Mouse (Mus musculus) neural tube, embryonic 14.5 days (tissue): ENCODE results near the gene Fam126a. TPM values are rescaled to one million over a fixed set of nuclear protein-coding genes. Genes with fewer than 3 reads are reported as not detected.

ENCODE experiments used
- ATAC-seq: fragments of 200-750 bp; cut with Nextera tagmentation; 2 replicates; pipeline ENCODE4 v1.8.0; 2017; ENCODE audit warnings: low read depth, mild to moderate bottlenecking, moderate TSS enrichment, moderate library complexity
- H3K27ac ChIP-seq: fragments of 300-500 bp; sonication (generic); 2 replicates; pipeline ENCODE4 v1.5.1; 2014; ENCODE audit warnings: low read depth, mild to moderate bottlenecking, control low read depth, low read length, moderate library complexity, mixed read lengths
- H3K27me3 ChIP-seq: fragments of 300-500 bp; sonication (generic); 2 replicates; pipeline ENCODE4 v1.6.1; 2014; ENCODE audit warnings: low read length; ENCODE audit not compliant: control insufficient read depth, insufficient read depth
- H3K36me3 ChIP-seq: fragments of 300-500 bp; sonication (generic); 2 replicates; pipeline ENCODE4 v1.6.1; 2014; ENCODE audit warnings: low read length, mixed read lengths; ENCODE audit not compliant: control insufficient read depth, insufficient read depth
- H3K4me1 ChIP-seq: fragments of 300-500 bp; sonication (generic); 2 replicates; pipeline ENCODE4 v1.6.1; 2014; ENCODE audit warnings: low read length; ENCODE audit not compliant: control insufficient read depth, insufficient read depth
- H3K4me2 ChIP-seq: fragments of 300-500 bp; sonication (generic); 2 replicates; pipeline ENCODE4 v1.6.1; 2014; ENCODE audit warnings: mild to moderate bottlenecking, low read depth, low read length, control low read depth
- H3K4me3 ChIP-seq: fragments of 300-500 bp; sonication (generic); 2 replicates; pipeline ENCODE4 v1.5.1; 2014; ENCODE audit warnings: low read depth, low read length, control low read depth, mixed read lengths
- H3K9ac ChIP-seq: fragments of 300-500 bp; sonication (generic); replicated peaks from 2 replicates; pipeline ENCODE4 v1.6.1; 2014; ENCODE audit warnings: low read depth, mild to moderate bottlenecking, control low read depth, low read length, mixed read lengths
- H3K9me3 ChIP-seq: fragments of 300-500 bp; sonication (generic); 2 replicates; pipeline ENCODE4 v1.6.1; 2016; ENCODE audit warnings: low read length; ENCODE audit not compliant: control insufficient read depth
- whole genome bisulfite sequencing: fragments of 180-500 bp; shearing (Covaris S2); extraction: QIAGEN DNeasy Blood & Tissue Kit; methylation state at CpG from one replicate; pipeline ENCODE4 v1.1.7; 2014; 5-methylcytosine and 5-hydroxymethylcytosine counted together
- polyA plus RNA-seq: library from polyadenylated mRNA; unstranded; fragments of >200 nt; fragmentation: Nextera tagmentation; extraction: Ambion mirVana; gene quantifications from 2 replicates; pipeline ENCODE4 v1.2.1, GENCODE M21; 2014

Fam126a gene
- polyA plus RNA-seq, 1 experiment from 2014 or later: 31.1 TPM

DNA sequence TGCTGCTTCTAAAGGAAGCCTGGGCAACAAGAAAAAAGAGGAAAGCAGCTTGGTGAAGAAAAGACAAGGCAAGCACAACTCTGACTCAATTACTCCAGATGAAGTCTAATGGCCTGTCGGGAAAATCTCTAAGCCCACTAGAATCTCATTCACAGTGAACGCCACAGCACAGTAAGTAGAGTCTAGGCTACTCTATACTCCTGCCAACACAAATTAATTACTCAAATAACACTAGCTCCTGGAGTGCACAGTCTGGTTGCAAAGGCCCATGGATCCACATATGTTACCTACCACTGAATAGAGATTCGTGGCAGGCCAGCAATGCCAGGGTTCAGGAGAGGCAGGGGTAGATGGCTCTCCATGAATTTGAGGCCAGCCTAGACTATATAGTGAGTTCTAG lies 40.5 kb downstream of the Fam126a start:
- Histone ChIP-seq H3K4me3 (no peak overlapping the region), H3K27ac (peak overlapping the region; percentile 44; the same call in 1 of the 2 replicates), H3K9ac (no peak overlapping the region), H3K4me1 (peaks cover 17% of the 10 kb centered on the region), H3K9me3 (no peaks in the 10 kb centered on the region), H3K36me3 (no peaks in the 10 kb centered on the region), H3K4me2 (no peak overlapping the region), H3K27me3 (no peaks in the 10 kb centered on the region)
- ATAC-seq: no peak
- 66% methylated on average over 3 of the region's 3 CpGs for WGBS

DNA sequence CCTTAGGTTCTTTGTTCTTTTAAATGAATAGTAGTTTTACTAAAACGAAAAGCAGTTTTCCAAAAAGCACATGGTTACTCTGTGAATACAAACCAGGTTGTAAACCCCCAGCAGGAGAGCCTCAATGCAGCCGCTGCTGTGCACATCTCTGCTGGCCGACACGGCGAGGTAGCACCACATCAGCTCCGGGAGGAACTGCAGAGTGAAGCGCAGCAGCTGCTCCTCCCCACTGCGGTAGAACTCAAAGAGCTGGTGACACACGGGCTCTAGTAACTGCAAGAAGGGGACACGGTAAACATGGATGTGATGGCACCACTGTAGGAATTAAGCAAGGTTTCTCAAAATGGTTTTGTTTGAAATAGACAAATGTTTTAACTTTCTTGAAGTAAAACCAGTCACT lies 42.7 kb downstream of the Fam126a start:
- H3K9me3 ChIP-seq: no peaks in the 10 kb centered on the region
- no peak for ATAC-seq
- H3K4me1 ChIP-seq: peaks cover 3% of the 10 kb centered on the region
- no peak overlapping the region for H3K4me3 ChIP-seq
- no peak overlapping the region for H3K27ac ChIP-seq
- H3K9ac ChIP-seq: no peak overlapping the region
- no peaks in the 10 kb centered on the region for H3K27me3 ChIP-seq
- H3K4me2 ChIP-seq: no peak overlapping the region
- 25% methylated on average over 10 of the region's 10 CpGs for WGBS
- H3K36me3 ChIP-seq: 0 out of 2 replicates have a peak, but pooled peaks cover 5% of the 10 kb centered on the region

DNA sequence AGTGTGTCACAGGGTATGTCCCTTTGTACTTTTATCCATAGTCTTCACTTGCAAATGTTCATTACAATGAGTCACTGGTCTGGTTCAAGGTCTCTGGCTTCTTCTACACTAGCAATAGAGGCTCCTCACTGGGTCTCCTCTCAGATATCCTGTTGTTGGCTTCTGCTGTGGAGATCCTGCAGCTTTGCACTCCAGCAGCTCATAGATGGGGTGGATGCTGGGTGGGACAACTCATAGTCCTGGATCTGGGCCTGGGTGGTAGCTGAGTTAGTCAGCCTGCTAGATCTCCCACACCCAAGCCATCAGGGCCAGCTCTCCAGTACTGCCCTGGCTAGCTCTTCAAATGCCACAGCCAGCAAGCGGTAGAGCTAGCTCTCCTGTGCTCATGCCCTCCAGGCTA lies 48.4 kb downstream of the Fam126a start:
- no peak overlapping the region for H3K9ac ChIP-seq
- no peak overlapping the region for H3K27ac ChIP-seq
- peaks cover 21% of the 10 kb centered on the region; the same call in 1 of the 2 replicates for H3K36me3 ChIP-seq
- H3K4me1 ChIP-seq: no peaks in the 10 kb centered on the region
- no peak overlapping the region for H3K4me2 ChIP-seq
- H3K4me3 ChIP-seq: no peak overlapping the region
- H3K27me3 ChIP-seq: no peaks in the 10 kb centered on the region
- no peaks in the 10 kb centered on the region for H3K9me3 ChIP-seq
- WGBS: 100% methylated on average over 1 of the region's 1 CpGs
- no peak for ATAC-seq

DNA sequence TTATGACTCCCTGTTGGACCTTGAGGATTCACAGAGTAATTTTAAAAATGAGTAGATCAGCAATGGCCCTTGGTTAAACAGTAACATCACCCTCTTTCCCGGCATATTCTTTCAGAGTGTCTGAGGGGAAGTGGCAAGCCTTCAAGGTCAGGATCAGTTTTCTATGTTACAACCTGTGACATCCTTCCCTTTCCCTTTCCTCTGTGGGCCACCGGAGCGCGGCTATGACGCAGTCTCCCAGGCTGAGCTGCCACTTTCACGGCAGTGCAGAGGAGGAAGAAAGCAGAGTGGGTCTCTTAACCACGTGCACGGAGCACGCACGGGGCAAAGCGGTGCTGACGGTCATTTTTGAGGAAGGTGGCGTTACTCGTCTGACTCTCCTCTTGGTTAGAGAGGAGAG lies 52.0 kb downstream of the Fam126a start:
- no peaks in the 10 kb centered on the region for H3K27me3 ChIP-seq
- H3K36me3 ChIP-seq: peaks cover 21% of the 10 kb centered on the region; the same call in 1 of the 2 replicates
- H3K4me2 ChIP-seq: no peak overlapping the region
- no peak overlapping the region for H3K9ac ChIP-seq
- ATAC-seq: no peak
- no peaks in the 10 kb centered on the region for H3K9me3 ChIP-seq
- no peaks in the 10 kb centered on the region for H3K4me1 ChIP-seq
- H3K27ac ChIP-seq: no peak overlapping the region
- no peak overlapping the region for H3K4me3 ChIP-seq
- 86% methylated on average over 14 of the region's 14 CpGs for WGBS

DNA sequence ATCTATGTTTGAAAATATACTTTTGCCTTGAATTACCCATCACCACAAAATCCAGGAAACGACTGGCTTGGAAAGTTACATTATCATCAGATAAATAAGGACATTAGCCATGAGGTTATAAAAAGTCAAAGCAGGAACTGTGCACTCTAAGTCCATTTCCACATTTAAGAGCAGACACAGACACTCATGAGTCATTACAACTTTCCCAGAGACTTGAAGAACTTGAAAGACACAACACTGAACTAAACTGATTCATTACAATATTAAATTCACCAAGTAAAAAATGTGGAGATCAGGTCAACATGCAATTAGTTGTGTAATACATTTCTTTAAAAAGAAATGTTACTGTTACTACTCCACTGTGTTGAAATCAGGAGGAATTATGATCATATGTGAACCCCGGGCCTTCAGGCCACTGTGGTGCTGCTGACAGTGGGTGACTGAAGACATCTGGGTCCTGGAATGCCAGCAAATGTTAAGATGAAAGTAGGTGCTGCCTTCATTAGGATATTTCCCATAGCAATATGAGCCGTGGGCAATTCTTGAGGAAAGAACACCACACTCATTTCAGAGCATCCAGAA lies 55.4 kb downstream of the Fam126a start:
- H3K9ac ChIP-seq: no peak overlapping the region
- H3K4me3 ChIP-seq: no peak overlapping the region
- ATAC-seq: no peak
- H3K4me1 ChIP-seq: no peaks in the 10 kb centered on the region
- H3K36me3 ChIP-seq: peaks cover 7% of the 10 kb centered on the region; the same call in 1 of the 2 replicates
- H3K4me2 ChIP-seq: no peak overlapping the region
- no peaks in the 10 kb centered on the region for H3K9me3 ChIP-seq
- no peaks in the 10 kb centered on the region for H3K27me3 ChIP-seq
- WGBS: 91% methylated on average over 3 of the region's 3 CpGs
- H3K27ac ChIP-seq: no peak overlapping the region

DNA sequence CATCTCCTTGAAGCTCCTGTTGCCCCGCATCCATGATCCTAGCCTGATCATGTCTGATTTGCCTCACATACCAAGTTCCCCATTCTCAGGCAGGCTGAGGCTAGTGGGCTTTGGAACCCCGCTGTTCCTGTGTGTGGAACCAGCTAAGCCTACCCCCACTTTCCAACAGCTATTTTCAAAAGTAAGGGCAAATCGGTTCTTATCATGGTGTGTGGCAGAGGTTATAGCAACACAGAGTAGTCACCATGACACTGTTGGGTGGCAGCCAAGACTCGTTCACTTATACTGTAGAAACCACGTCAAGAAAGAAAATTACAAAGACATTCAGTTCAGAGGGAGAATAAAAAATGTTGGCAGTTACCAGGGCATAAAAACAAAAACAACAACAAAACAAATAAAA lies 62.8 kb downstream of the Fam126a start:
- Histone ChIP-seq H3K9me3 (no peaks in the 10 kb centered on the region), H3K9ac (no peak overlapping the region), H3K4me1 (0 out of 2 replicates have a peak, but pooled peaks cover 4% of the 10 kb centered on the region), H3K4me3 (no peak overlapping the region), H3K27me3 (no peaks in the 10 kb centered on the region), H3K27ac (0 out of 2 replicates have a peak overlapping the region, but pooled peaks have one; percentile 28), H3K4me2 (no peak overlapping the region), H3K36me3 (no peaks in the 10 kb centered on the region)
- WGBS: 56% methylated on average over 5 of the region's 5 CpGs
- no peak for ATAC-seq

DNA sequence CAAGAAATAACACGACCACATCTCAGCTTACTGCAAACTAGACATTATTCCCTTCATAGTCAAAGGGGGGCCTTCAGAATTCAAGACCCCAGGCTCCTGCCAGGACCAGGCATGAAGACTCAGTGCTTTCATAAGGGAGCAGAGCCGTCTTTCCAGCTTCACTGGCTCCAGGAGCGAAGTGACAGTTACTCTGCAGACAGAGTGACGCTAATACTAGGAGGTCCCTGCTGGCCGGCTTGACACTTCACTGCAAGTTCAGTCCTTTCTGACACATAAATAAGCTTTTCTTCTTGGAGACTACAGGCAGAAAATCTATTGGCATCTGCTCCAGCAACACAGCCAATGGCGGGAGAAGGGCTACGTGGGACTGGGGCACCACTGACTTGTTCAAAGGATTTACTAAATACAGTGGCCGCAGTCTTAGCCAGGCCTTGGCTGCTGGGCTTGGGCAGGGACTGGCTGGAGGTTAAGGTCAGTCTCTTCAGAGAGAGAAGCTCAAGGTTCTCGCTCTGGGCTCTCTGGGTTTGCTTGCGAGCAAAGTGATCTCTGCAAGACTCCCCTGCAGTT lies 65.8 kb downstream of the Fam126a start:
- Histone ChIP-seq H3K27me3 (no peaks in the 10 kb centered on the region), H3K4me2 (no peak overlapping the region), H3K36me3 (no peaks in the 10 kb centered on the region), H3K9me3 (no peaks in the 10 kb centered on the region), H3K27ac (no peak overlapping the region), H3K9ac (no peak overlapping the region), H3K4me1 (0 out of 2 replicates have a peak, but pooled peaks cover 4% of the 10 kb centered on the region), H3K4me3 (no peak overlapping the region)
- 72% methylated on average over 10 of the region's 10 CpGs for WGBS
- ATAC-seq: no peak

DNA sequence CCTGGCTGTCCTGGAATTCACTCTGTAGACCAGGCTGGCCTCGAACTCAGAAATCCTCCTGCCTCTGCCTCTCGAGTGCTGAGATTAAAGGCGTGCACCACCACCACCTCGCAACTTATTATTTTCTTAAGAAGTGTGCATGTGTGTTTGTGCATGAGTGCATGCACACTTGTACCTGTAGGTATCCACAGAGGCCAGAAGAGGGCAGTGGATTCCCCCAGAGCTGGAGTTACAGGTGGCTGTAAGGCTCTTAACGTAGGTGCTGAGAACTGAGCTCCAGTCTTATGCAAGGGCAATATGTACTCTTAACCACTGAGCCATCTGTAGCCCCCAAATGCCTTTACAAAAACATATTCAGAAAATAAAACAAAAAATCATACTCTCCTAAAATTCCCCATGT lies 77.4 kb downstream of the Fam126a start:
- ATAC-seq: no peak
- H3K9ac ChIP-seq: no peak overlapping the region
- no peak overlapping the region for H3K27ac ChIP-seq
- no peak overlapping the region for H3K4me3 ChIP-seq
- H3K4me1 ChIP-seq: no peaks in the 10 kb centered on the region
- no peaks in the 10 kb centered on the region for H3K36me3 ChIP-seq
- no peak overlapping the region for H3K4me2 ChIP-seq
- WGBS: 93% methylated on average over 5 of the region's 5 CpGs
- no peaks in the 10 kb centered on the region for H3K9me3 ChIP-seq
- H3K27me3 ChIP-seq: no peaks in the 10 kb centered on the region

DNA sequence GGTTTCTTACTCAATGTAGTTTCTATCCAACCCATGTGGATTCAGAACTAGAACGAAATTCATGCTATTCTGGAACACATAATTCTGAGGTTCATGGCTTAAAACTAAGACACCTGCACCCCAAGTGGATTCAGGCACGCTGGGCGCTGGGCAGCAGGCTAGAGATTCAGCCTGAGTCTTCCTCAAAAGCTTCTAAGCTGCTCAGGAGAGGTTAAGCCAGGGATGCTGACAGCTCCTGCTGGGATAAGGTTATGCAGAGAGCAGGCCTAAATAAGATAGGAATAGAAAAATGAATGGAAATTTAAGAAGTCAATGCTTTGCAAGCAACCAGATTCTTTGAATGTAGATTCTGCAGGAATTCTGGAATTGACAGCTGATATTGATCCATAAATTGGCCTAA lies 82.4 kb downstream of the Fam126a start:
- Histone ChIP-seq H3K9me3 (no peaks in the 10 kb centered on the region), H3K27ac (no peak overlapping the region), H3K36me3 (no peaks in the 10 kb centered on the region), H3K4me2 (no peak overlapping the region), H3K4me1 (no peaks in the 10 kb centered on the region), H3K27me3 (no peaks in the 10 kb centered on the region), H3K4me3 (no peak overlapping the region), H3K9ac (no peak overlapping the region)
- ATAC-seq: no peak
- 65% methylated on average over 3 of the region's 3 CpGs for WGBS
